Mouse (Mus musculus) left cerebral cortex, adult 8-10 months (tissue): ENCODE data around the gene Gm20388. TPM values are rescaled to one million over a fixed set of nuclear protein-coding genes. Genes with fewer than 3 reads are reported as not detected.

Experiments used
- DNase-seq, 2 experiments: peaks; one replicate each; pipeline ENCODE4 v3.0.0; 2022; ENCODE audit warnings: low spot score in 2 of 2
- total RNA-seq, 4 experiments: library from RNA; stranded (reverse); gene quantifications; 2 replicates each; pipeline ENCODE4 v1.2.4; 2022

Gene Gm20388
- total RNA-seq, 4 experiments from 2014 or later: 10.4 to 20.8 (median 16.4) TPM

GRCm38 (mm10) chr8:120485551-120486476, 575.2 kb downstream of the Gm20388 start:
- no peak for DNase-seq

GRCm38 (mm10) chr8:120486477-120487376, 576.1 kb downstream of the Gm20388 start:
- DNase-seq: peak; percentile 47 to 57

GRCm38 (mm10) chr8:120487377-120487728, 576.7 kb downstream of the Gm20388 start:
- DNase-seq: no peak

- DNase-seq: peak; percentile 61 to 63
Measured at GRCm38 (mm10) chr8:120487729-120488510, 577.3 kb downstream of the Gm20388 start.

GRCm38 (mm10) chr8:120488636-120489131, 578.0 kb downstream of the Gm20388 start:
- no peak for DNase-seq

GRCm38 (mm10) chr8:120489142-120489754, 578.6 kb downstream of the Gm20388 start:
- no peak for DNase-seq

- no peak for DNase-seq
Measured at GRCm38 (mm10) chr8:120489771-120490281, 579.2 kb downstream of the Gm20388 start.

- DNase-seq: no peak
Measured at GRCm38 (mm10) chr8:120490354-120491141, 579.9 kb downstream of the Gm20388 start.

- no peak for DNase-seq
Measured at GRCm38 (mm10) chr8:120491166-120491793, 580.6 kb downstream of the Gm20388 start.

- DNase-seq: no peak
Measured at GRCm38 (mm10) chr8:120492193-120492880, 581.7 kb downstream of the Gm20388 start.

- no peak for DNase-seq
Measured at GRCm38 (mm10) chr8:120492881-120493220, 582.2 kb downstream of the Gm20388 start.

GRCm38 (mm10) chr8:120493508-120494464, 583.1 kb downstream of the Gm20388 start:
- no peak for DNase-seq

GRCm38 (mm10) chr8:120494903-120495302, 584.3 kb downstream of the Gm20388 start:
- DNase-seq: no peak

- no peak for DNase-seq
Measured at GRCm38 (mm10) chr8:120495461-120495860, 584.8 kb downstream of the Gm20388 start.

- no peak for DNase-seq
Measured at GRCm38 (mm10) chr8:120496478-120496877, 585.8 kb downstream of the Gm20388 start.

- no peak for DNase-seq
Measured at GRCm38 (mm10) chr8:120497503-120497946, 586.9 kb downstream of the Gm20388 start.

- DNase-seq: no peak
Measured at GRCm38 (mm10) chr8:120498349-120498831, 587.7 kb downstream of the Gm20388 start.
